In genomic region chr2:154335572-154335971, GRCm38 (mm10) we compare ENCODE assay signal across 37 mouse cellular contexts. TPM values are rescaled to one million over a fixed set of nuclear protein-coding genes. Genes with fewer than 3 reads are reported as not detected.
DNase-seq lines count a peak whose midpoint lies in the region; ATAC-seq and TF ChIP-seq lines count a peak whose summit lies in the region.
"Had no signal": no experiment of that assay in that cellular context is flagged by ENCODE, and none has a peak within 500 bp of the region (broad histone marks: within the 10 kb centered on the region; RNA-seq: fewer than 3 reads in every experiment).

No protein-coding gene starts in this region.

- in situ Hi-C loops in ES-E14 (cut with MboI; ENCODE audit: low sequenced_read_pairs in 2 of 2, unreplicated experiment in 2 of 2) = no loop called here

- H3K4me1 ChIP-seq in intestine, embryonic 14.5 days (replicated peaks; ENCODE audit: control insufficient read depth, insufficient read depth, low read length) = no peaks in the 10 kb centered on the region
- no peaks in the 10 kb centered on the region for H3K4me1 ChIP-seq in intestine, embryonic 15.5 days (replicated peaks)
- H3K4me1 ChIP-seq in ES-E14 (ENCODE audit: control insufficient read depth in 2 of 2, insufficient read depth in 2 of 2, low read length in 2 of 2, poor library complexity in 1 of 2) = peaks cover 14 to 16% of the 10 kb centered on the region in 2 experiments
- no peaks in the 10 kb centered on the region for H3K4me1 ChIP-seq in forebrain, embryonic 10.5 days
- no peaks in the 10 kb centered on the region for H3K4me1 ChIP-seq in liver, embryonic 12.5 days
- H3K4me1 ChIP-seq: embryonic facial prominence, embryonic 10.5 days; embryonic facial prominence, embryonic 13.5 days; forebrain, embryonic 13.5 days; hindbrain, embryonic 12.5 days; hindbrain, embryonic 15.5 days had no signal

- H3K9me3 ChIP-seq in intestine, embryonic 14.5 days (ENCODE audit: control insufficient read depth, low read length) = no peaks in the 10 kb centered on the region
- no peaks in the 10 kb centered on the region for H3K9me3 ChIP-seq in intestine, embryonic 15.5 days
- H3K9me3 ChIP-seq in ES-E14 (ENCODE audit: control insufficient read depth, insufficient read depth, low read depth, low read length) = no peaks in the 10 kb centered on the region
- H3K9me3 ChIP-seq in forebrain, embryonic 10.5 days = no peaks in the 10 kb centered on the region
- H3K9me3 ChIP-seq in liver, embryonic 12.5 days (replicated peaks) = no peaks in the 10 kb centered on the region
- H3K9me3 ChIP-seq: embryonic facial prominence, embryonic 10.5 days; embryonic facial prominence, embryonic 13.5 days; forebrain, embryonic 13.5 days; hindbrain, embryonic 12.5 days; hindbrain, embryonic 15.5 days had no signal

- peak; percentile 12 for DNase-seq in intestine, embryonic 14.5 days (ENCODE audit: low spot score)
- no peak for DNase-seq in ES-E14 (ENCODE audit: low read depth, low spot score)
- peak; percentile 67 for DNase-seq in ZHBTc4 (ENCODE audit: low read depth, low spot score)
- DNase-seq in forebrain, embryonic 10.5 days (ENCODE audit: extremely low spot score, low spot score) = no peak
- DNase-seq: adrenal gland, adult 2 months; adrenal gland, postnatal 14 days; B cell, adult 2 months; cerebellum, adult 11 months; cerebellum, adult 2 months; cerebellum, adult 9-11 months; cerebellum, postnatal 25 days; embryo, embryonic 11 days; gastrocnemius, postnatal 14 days; heart, adult 11 months; kidney, adult 18-20 months; kidney, adult 9 months had no signal

- ATAC-seq in intestine, embryonic 14.5 days (replicated peaks; ENCODE audit: low FRiP score, low TSS enrichment, low read depth) = no peak
- no peak for ATAC-seq in intestine, embryonic 15.5 days
- no peak for ATAC-seq in liver, embryonic 12.5 days
- ATAC-seq: forebrain, embryonic 13.5 days; forebrain, embryonic 16.5 days; intestine, embryonic 16.5 days had no signal

- no peak overlapping the region for H3K27ac ChIP-seq in intestine, embryonic 14.5 days (ENCODE audit: low read depth)
- no peak overlapping the region for H3K27ac ChIP-seq in intestine, embryonic 15.5 days
- H3K27ac ChIP-seq in ES-E14 (ENCODE audit: insufficient read depth, low read depth, low read length, poor library complexity, severe bottlenecking) = peak overlapping the region; percentile 93
- no peak overlapping the region for H3K27ac ChIP-seq in forebrain, embryonic 10.5 days
- H3K27ac ChIP-seq in liver, embryonic 12.5 days = no peak overlapping the region
- H3K27ac ChIP-seq: embryonic facial prominence, embryonic 10.5 days; embryonic facial prominence, embryonic 13.5 days; forebrain, embryonic 13.5 days; hindbrain, embryonic 12.5 days; hindbrain, embryonic 15.5 days had no signal

- peaks cover 16% of the 10 kb centered on the region for H3K36me3 ChIP-seq in intestine, embryonic 14.5 days (ENCODE audit: control insufficient read depth, insufficient read depth, low read length)
- H3K36me3 ChIP-seq in intestine, embryonic 15.5 days = 0 out of 2 replicates have a peak, but pooled peaks cover 2% of the 10 kb centered on the region
- H3K36me3 ChIP-seq in ES-E14 (ENCODE audit: control insufficient read depth, insufficient read depth, low read length, poor library complexity, severe bottlenecking) = no peaks in the 10 kb centered on the region
- peaks cover 8% of the 10 kb centered on the region for H3K36me3 ChIP-seq in forebrain, embryonic 10.5 days (replicated peaks)
- peaks cover 37% of the 10 kb centered on the region for H3K36me3 ChIP-seq in liver, embryonic 12.5 days

- H3K9ac ChIP-seq in intestine, embryonic 14.5 days (ENCODE audit: low read length) = no peak overlapping the region
- H3K9ac ChIP-seq in intestine, embryonic 15.5 days = no peak overlapping the region
- H3K9ac ChIP-seq in ES-E14 (ENCODE audit: insufficient read depth, low read depth, low read length, poor library complexity, severe bottlenecking) = peak overlapping the region; percentile 54
- H3K9ac ChIP-seq in liver, embryonic 12.5 days = no peak overlapping the region
- H3K9ac ChIP-seq: embryonic facial prominence, embryonic 13.5 days; forebrain, embryonic 13.5 days; hindbrain, embryonic 12.5 days; hindbrain, embryonic 15.5 days had no signal

- WGBS in intestine, embryonic 14.5 days = 85% methylated on average over 4 of the region's 4 CpGs
- 85% methylated on average over 4 of the region's 4 CpGs for WGBS in intestine, embryonic 15.5 days
- WGBS in forebrain, embryonic 10.5 days = 86% methylated on average over 4 of the region's 4 CpGs
- 79% methylated on average over 4 of the region's 4 CpGs for WGBS in liver, embryonic 12.5 days (ENCODE audit: insufficient replicate concordance)

- H3K4me2 ChIP-seq in intestine, embryonic 14.5 days (ENCODE audit: low read length) = no peak overlapping the region
- H3K4me2 ChIP-seq in intestine, embryonic 15.5 days (replicated peaks) = no peak overlapping the region
- H3K4me2 ChIP-seq in liver, embryonic 12.5 days = no peak overlapping the region
- H3K4me2 ChIP-seq: embryonic facial prominence, embryonic 13.5 days; forebrain, embryonic 13.5 days; hindbrain, embryonic 12.5 days; hindbrain, embryonic 15.5 days had no signal

- no peak overlapping the region for H3K4me3 ChIP-seq in intestine, embryonic 14.5 days (ENCODE audit: low read depth, low read length)
- H3K4me3 ChIP-seq in intestine, embryonic 15.5 days (replicated peaks) = no peak overlapping the region
- no peak overlapping the region for H3K4me3 ChIP-seq in ES-E14 (ENCODE audit: insufficient read depth in 1 of 2, low read depth in 1 of 2, low read length in 2 of 2, poor library complexity in 1 of 2, severe bottlenecking in 1 of 2)
- H3K4me3 ChIP-seq in forebrain, embryonic 10.5 days = no peak overlapping the region
- no peak overlapping the region for H3K4me3 ChIP-seq in liver, embryonic 12.5 days
- H3K4me3 ChIP-seq: embryonic facial prominence, embryonic 10.5 days; embryonic facial prominence, embryonic 13.5 days; erythroblast, embryonic 14.5 days; forebrain, embryonic 13.5 days; hindbrain, embryonic 12.5 days; hindbrain, embryonic 15.5 days had no signal

- no peaks in the 10 kb centered on the region for H3K27me3 ChIP-seq in intestine, embryonic 14.5 days (replicated peaks; ENCODE audit: control insufficient read depth, insufficient read depth, low read length)
- H3K27me3 ChIP-seq in intestine, embryonic 15.5 days (replicated peaks) = no peaks in the 10 kb centered on the region
- H3K27me3 ChIP-seq in forebrain, embryonic 10.5 days (ENCODE audit: poor library complexity, severe bottlenecking) = no peaks in the 10 kb centered on the region
- no peaks in the 10 kb centered on the region for H3K27me3 ChIP-seq in liver, embryonic 12.5 days (replicated peaks)
- H3K27me3 ChIP-seq: CH12.LX; embryonic facial prominence, embryonic 13.5 days; forebrain, embryonic 13.5 days; hindbrain, embryonic 12.5 days; hindbrain, embryonic 15.5 days had no signal

TF ChIP-seq in ES-E14, 5 proteins besides CTCF, POLR2A, EP300 and RAD21:
- TF ChIP-seq HCFC1 (IDR thresholded peaks at IDR 0.05; ENCODE audit: borderline replicate concordance, insufficient read depth, low read length) (no peak), ZNF384 (IDR thresholded peaks at IDR 0.05; ENCODE audit: low read depth, low read length) (no peak), MAFK (IDR thresholded peaks at IDR 0.05; ENCODE audit: insufficient read depth, low read depth, low read length) (no peak), CHD2 (IDR thresholded peaks at IDR 0.05; ENCODE audit: low read depth, low read length) (no peak), ZC3H11A (IDR thresholded peaks at IDR 0.05; ENCODE audit: borderline replicate concordance, low read depth, low read length) (no peak)

RNA-seq across cellular contexts. Expression of gene Bpifb9b, which starts 28.5 kb away (rescaled TPM):
- polyA plus RNA-seq in intestine, embryonic 14.5 days (2014; fragmentation: Nextera tagmentation; extraction: Ambion mirVana) = not detected in 2 replicates
- not detected in 2 replicates for polyA plus RNA-seq in intestine, embryonic 15.5 days (2015; fragmentation: Nextera tagmentation; extraction: Ambion mirVana)
- total RNA-seq in ES-E14 (2012; rRNA removed) = not detected in 2 replicates
- polyA plus RNA-seq in forebrain, embryonic 10.5 days (2016; fragmentation: Nextera tagmentation; extraction: Ambion mirVana) = not detected in 2 replicates
- polyA plus RNA-seq in liver, embryonic 12.5 days (2016; fragmentation: Nextera tagmentation; extraction: Ambion mirVana) = not detected in 2 replicates
- total RNA-seq: adrenal gland, adult 2 months; adrenal gland, postnatal 14 days; adrenal gland, postnatal 4 days; CH12.LX; common myeloid progenitor, adult 5-6 weeks; gastrocnemius, adult 18-20 months; gastrocnemius, postnatal 14 days; gastrocnemius, postnatal 4 days; heart, adult 8-10 months; heart, postnatal 25 days; hematopoietic stem cell, adult 5-6 weeks; MEL had no signal
- polyA plus RNA-seq: adrenal gland, adult 2 months; cerebellum, adult 2 months; embryonic facial prominence, embryonic 10.5 days; embryonic facial prominence, embryonic 13.5 days; erythroblast, embryonic 14.5 days; forebrain, embryonic 13.5 days; forebrain, embryonic 16.5 days; heart, embryonic 14.5 days; heart, postnatal 0 days; hindbrain, embryonic 12.5 days; hindbrain, embryonic 15.5 days; intestine, embryonic 16.5 days had no signal

RNA-seq across cellular contexts. Expression of gene Cdk5rap1, which starts 37.2 kb away (rescaled TPM):
- polyA plus RNA-seq in intestine, embryonic 14.5 days (2014; fragmentation: Nextera tagmentation; extraction: Ambion mirVana) = 9.5 and 18.0 TPM in 2 replicates
- 16.9 and 18.1 TPM in 2 replicates for polyA plus RNA-seq in intestine, embryonic 15.5 days (2015; fragmentation: Nextera tagmentation; extraction: Ambion mirVana)
- total RNA-seq in ES-E14 (2012; rRNA removed) = 30.0 and 33.2 TPM in 2 replicates
- 13.0 and 14.9 TPM in 2 replicates for polyA plus RNA-seq in forebrain, embryonic 10.5 days (2016; fragmentation: Nextera tagmentation; extraction: Ambion mirVana)
- polyA plus RNA-seq in liver, embryonic 12.5 days (2016; fragmentation: Nextera tagmentation; extraction: Ambion mirVana) = 16.6 and 16.8 TPM in 2 replicates

Comparison
In these comparisons a context has a peak if more than half of its experiments do, and no peak if none do; other contexts are left out.
1. DNase-seq: peak in intestine, embryonic 14.5 days (single experiment) and ZHBTc4 (single experiment); none in ES-E14 (single experiment) and forebrain, embryonic 10.5 days (single experiment).